Mouse (Mus musculus) cerebellum, adult 18-20 months (tissue): ENCODE measurements at regions not wholly inside any gene's neighbourhood (a gene's known extent, or its start where the extent isn't known, plus 50 kb on each side); places are given as distances from the start of the nearest gene placed in this dataset.

Experiments used
- DNase-seq, 2 experiments: peaks; one replicate each; pipeline ENCODE4 v3.0.0; 2021

DNA sequence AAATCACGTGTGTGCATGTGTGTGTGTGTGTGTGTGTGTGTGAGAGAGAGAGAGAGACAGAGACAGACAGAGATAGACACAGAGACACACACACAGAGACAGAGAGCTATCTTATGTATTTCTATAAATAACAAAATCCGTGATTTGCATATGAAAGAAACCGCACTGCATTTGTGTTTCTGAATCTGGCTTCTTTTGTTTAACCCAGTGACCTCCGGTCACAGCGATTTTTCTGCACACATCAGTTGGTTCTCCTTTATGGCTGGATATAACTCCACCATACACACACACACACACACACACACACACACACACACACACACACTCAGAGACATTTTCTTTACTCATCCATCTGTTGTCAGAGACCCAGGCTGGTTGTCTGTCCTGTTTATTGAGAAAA, 58.2 kb upstream of the Lhx8 start:
- no peak for DNase-seq

DNA sequence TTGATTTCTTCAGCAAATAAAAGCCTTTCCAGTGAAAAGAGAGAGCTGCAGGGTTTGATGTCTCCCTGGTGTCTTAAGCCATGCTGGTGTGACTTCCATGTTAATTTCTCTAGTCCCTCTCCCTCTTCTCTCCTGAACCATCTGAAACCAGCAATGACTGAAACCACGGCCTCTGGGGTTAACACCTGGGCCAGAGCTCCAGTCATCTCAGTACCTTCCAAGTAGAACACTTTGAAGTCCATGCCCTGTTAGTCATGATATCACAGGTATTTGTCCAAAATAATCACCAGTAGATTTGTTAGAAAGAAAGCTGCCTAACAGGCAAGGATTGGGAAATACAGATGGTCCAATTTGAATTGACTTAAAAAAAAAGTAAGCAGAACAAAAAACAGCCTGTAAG, 56.8 kb upstream of the Lhx8 start:
- DNase-seq, result no peak

GRCm38 (mm10) chr3:154385831-154386312, 55.4 kb upstream of the Lhx8 start:
- no peak for DNase-seq

DNA sequence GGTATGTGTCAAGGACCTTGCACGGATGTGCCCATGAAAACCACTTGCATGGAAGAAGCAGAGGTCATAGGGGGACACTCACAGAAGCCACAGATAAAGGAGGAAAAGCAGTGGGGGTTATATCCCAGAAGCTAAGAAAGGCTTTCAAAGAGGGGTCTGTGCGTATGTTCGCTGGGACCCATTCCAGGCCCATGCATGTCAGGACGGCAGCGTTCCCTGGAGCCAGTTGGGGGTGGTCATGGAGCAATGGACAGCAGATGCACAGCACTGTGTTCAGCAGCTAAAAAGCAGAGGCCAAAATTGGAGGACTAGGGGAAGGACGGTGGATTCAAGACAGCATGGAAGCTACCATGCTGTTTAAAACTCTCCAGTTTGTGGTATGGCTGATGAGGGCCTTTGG, 52.4 kb upstream of the Lhx8 start:
- DNase-seq, result no peak

GRCm38 (mm10) chr3:154381561-154381960, 51.1 kb upstream of the Lhx8 start:
- DNase-seq, result no peak
